Mouse (Mus musculus) kidney, adult 2 months (tissue): ENCODE results near the gene Msn. TPM values are rescaled to one million over a fixed set of nuclear protein-coding genes. Genes with fewer than 3 reads are reported as not detected.

Source experiments
- DNase-seq: peaks from one replicate; pipeline ENCODE4 v3.0.0; 2021
- H3K27ac ChIP-seq: fragments of 200-500 bp; 2 replicates; pipeline ENCODE4 v1.5.1; 2012; ENCODE audit warnings: low read depth, low read length, control low read depth, inconsistent platforms; ENCODE audit not compliant: insufficient read depth
- H3K27me3 ChIP-seq: fragments of 200-500 bp; replicated peaks from 2 replicates; pipeline ENCODE4 v1.6.1; 2012; ENCODE audit warnings: mild to moderate bottlenecking, moderate library complexity, low read length, inconsistent platforms; ENCODE audit not compliant: control insufficient read depth, insufficient read depth
- H3K36me3 ChIP-seq: fragments of 200-500 bp; 2 replicates; pipeline ENCODE4 v1.6.1; 2012; ENCODE audit warnings: mild to moderate bottlenecking, moderate library complexity, low read length, inconsistent platforms; ENCODE audit not compliant: control insufficient read depth, insufficient read depth
- H3K4me1 ChIP-seq: fragments of 200-500 bp; 2 replicates; pipeline ENCODE4 v1.6.1; 2011; ENCODE audit warnings: low read length; ENCODE audit not compliant: control insufficient read depth, insufficient read depth
- H3K4me3 ChIP-seq: fragments of 200-500 bp; 2 replicates; pipeline ENCODE4 v1.5.1; 2011; ENCODE audit warnings: mild to moderate bottlenecking, low read depth, low read length, control low read depth; ENCODE audit not compliant: insufficient read depth
- CTCF ChIP-seq: fragments of 200-500 bp; conservative IDR thresholded peaks from 2 replicates; pipeline ENCODE4 v1.5.1; 2011; ENCODE audit warnings: low read depth, mild to moderate bottlenecking, control low read depth, low read length, moderate library complexity, mixed read lengths; ENCODE audit not compliant: insufficient read depth, insufficient read length
- POLR2A ChIP-seq: fragments of 200-500 bp; IDR thresholded peaks from one replicate; pipeline ENCODE4 v1.6.1; 2011; ENCODE audit warnings: low read depth, low read length, control low read depth
- WGBS: fragments of 180-500 bp; shearing (Covaris S2); methylation state at CpG from one replicate; pipeline ENCODE4 v1.1.7; 2018; 5-methylcytosine and 5-hydroxymethylcytosine counted together
- polyA plus RNA-seq: library from polyadenylated mRNA; depleted of rRNA; stranded (reverse); fragments of >200 nt; gene quantifications from 2 replicates; pipeline ENCODE4 v1.2.3, GENCODE M21; 2012

The Msn gene
- polyA plus RNA-seq, 1 experiment = 101 TPM

- DNase-seq = peak; percentile 71
- no peak overlapping the region for H3K4me3 ChIP-seq
- peak overlapping the region; percentile 66; the same call in 1 of the 2 replicates for H3K27ac ChIP-seq
- WGBS = 28% methylated on average over 5 of the region's 5 CpGs
- TF ChIP-seq CTCF = 0 out of 2 replicates have a peak, but pooled peaks have one; percentile 21
- no peak for TF ChIP-seq POLR2A
- no peaks in the 10 kb centered on the region for H3K27me3 ChIP-seq
- peaks cover 12% of the 10 kb centered on the region for H3K4me1 ChIP-seq
- no peaks in the 10 kb centered on the region for H3K36me3 ChIP-seq
Observed at GRCm38 (mm10) chrX:96130139-96130538, 34.3 kb downstream of the Msn start.

DNA sequence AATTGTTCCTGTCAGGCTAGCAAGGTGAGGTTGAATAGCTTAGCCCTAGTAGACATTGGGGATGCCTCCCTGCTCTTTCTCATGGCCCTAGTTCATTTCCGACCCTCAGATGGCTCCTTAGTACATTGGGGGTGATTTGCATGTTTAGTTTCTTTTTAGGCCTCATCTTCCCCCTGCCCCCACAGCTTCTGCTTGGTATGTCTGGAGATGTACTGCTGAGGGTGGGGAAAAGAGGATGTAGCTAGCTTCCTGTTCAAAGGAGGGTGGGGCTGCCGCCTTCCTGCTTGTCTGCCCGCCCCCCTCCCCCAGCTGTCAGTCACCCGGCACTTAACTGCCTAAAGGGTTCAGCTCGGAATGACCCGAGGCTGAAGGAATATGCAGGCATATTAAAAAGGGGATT lies 34.8 kb downstream of the Msn start:
- no peak for TF ChIP-seq POLR2A
- no peak for TF ChIP-seq CTCF
- peak overlapping the region; percentile 66 for H3K27ac ChIP-seq
- DNase-seq = peak; percentile 62
- WGBS = 28% methylated on average over 5 of the region's 6 CpGs
- H3K27me3 ChIP-seq = no peaks in the 10 kb centered on the region
- no peaks in the 10 kb centered on the region for H3K36me3 ChIP-seq
- H3K4me1 ChIP-seq = peaks cover 12% of the 10 kb centered on the region
- no peak overlapping the region for H3K4me3 ChIP-seq

- 11% methylated on average over 2 of the region's 2 CpGs for WGBS
Observed at GRCm38 (mm10) chrX:96133260-96133659, 37.4 kb downstream of the Msn start.

GRCm38 (mm10) chrX:96134243-96134661 lies 38.4 kb downstream of the Msn start:
- WGBS = 48% methylated on average over 5 of the region's 5 CpGs
- H3K36me3 ChIP-seq = no peaks in the 10 kb centered on the region
- H3K27ac ChIP-seq = peak overlapping the region; percentile 64; the same call in 1 of the 2 replicates
- peaks cover 12% of the 10 kb centered on the region for H3K4me1 ChIP-seq
- TF ChIP-seq POLR2A (no peak), CTCF (no peak)
- no peak overlapping the region for H3K4me3 ChIP-seq
- no peak for DNase-seq
- H3K27me3 ChIP-seq = no peaks in the 10 kb centered on the region

More at GRCm38 (mm10) chrX:96133260-96133659, 37.4 kb downstream of the Msn start:
- peak; percentile 77 for DNase-seq
- peak; percentile 45 for TF ChIP-seq CTCF
- TF ChIP-seq POLR2A = no peak
- peak overlapping the region; percentile 46 for H3K27ac ChIP-seq
- no peaks in the 10 kb centered on the region for H3K36me3 ChIP-seq
- no peaks in the 10 kb centered on the region for H3K27me3 ChIP-seq
- H3K4me3 ChIP-seq = no peak overlapping the region
- H3K4me1 ChIP-seq = peaks cover 12% of the 10 kb centered on the region

DNA sequence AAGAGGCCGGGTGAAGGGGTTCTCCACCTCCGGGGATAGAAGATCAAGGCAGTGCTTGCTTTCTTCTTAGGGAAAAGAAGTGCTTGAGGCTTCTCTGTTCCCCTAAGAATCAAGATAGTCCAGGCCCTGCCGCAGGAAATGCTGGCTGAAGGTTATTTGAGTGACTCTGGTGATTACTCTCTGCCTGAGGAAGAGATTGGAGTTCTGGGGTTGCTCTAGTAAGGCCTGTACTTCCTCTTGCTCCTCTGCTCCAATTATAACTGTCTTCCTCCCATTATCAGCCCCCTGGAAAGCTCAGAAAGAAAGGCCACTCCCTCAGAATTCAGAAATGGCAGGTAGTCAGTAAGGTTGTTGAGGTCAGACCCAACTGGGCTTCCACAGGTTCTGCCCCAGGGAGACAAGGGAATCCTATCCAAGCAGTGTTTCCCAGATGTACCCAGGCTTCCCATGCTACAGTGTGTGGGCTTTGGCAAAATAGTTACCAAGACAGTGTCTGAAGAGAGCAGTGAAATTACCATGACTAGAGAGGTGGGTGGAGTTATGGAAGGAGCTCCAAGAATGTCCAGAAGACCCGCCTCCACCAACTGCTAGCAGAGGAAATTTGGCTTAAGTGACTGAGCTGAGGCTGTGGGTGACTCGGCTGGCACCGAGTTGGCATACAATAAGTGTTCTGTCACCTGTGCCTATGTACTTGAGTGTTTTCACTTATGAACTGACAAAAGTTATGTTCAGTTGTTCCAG lies 39.2 kb downstream of the Msn start:
- WGBS = 33% methylated on average over 6 of the region's 6 CpGs
- peak overlapping the region; percentile 64 for H3K27ac ChIP-seq
- H3K4me1 ChIP-seq = peaks cover 12% of the 10 kb centered on the region
- no peaks in the 10 kb centered on the region for H3K36me3 ChIP-seq
- peak; percentile 20 for DNase-seq
- no peak overlapping the region for H3K4me3 ChIP-seq
- no peak for TF ChIP-seq CTCF
- no peak for TF ChIP-seq POLR2A
- H3K27me3 ChIP-seq = no peaks in the 10 kb centered on the region

GRCm38 (mm10) chrX:96135581-96135980 lies 39.7 kb downstream of the Msn start:
- peaks cover 10% of the 10 kb centered on the region for H3K4me1 ChIP-seq
- no peaks in the 10 kb centered on the region for H3K36me3 ChIP-seq
- H3K27ac ChIP-seq = no peak overlapping the region
- no peaks in the 10 kb centered on the region for H3K27me3 ChIP-seq
- no peak for DNase-seq
- no peak overlapping the region for H3K4me3 ChIP-seq
- 65% methylated on average over 4 of the region's 4 CpGs for WGBS
- no peak for TF ChIP-seq POLR2A
- no peak for TF ChIP-seq CTCF

- H3K27ac ChIP-seq = no peak overlapping the region
- 75% methylated on average over 2 of the region's 2 CpGs for WGBS
- no peaks in the 10 kb centered on the region for H3K27me3 ChIP-seq
- peaks cover 4% of the 10 kb centered on the region for H3K4me1 ChIP-seq
- H3K4me3 ChIP-seq = no peak overlapping the region
- DNase-seq = no peak
- TF ChIP-seq CTCF (no peak), POLR2A (no peak)
- no peaks in the 10 kb centered on the region for H3K36me3 ChIP-seq
Observed at GRCm38 (mm10) chrX:96139262-96139661, 43.4 kb downstream of the Msn start.
